Mouse (Mus musculus): ENCODE results near the gene Gm20738.
"Not testable (repeated sequence)": the region's sequence is repeated elsewhere in the genome, so short reads cannot be mapped to it uniquely, and the experiment has no call there.

Gene Gm20738

GRCm38 (mm10) chrY:37957511-37957910, at the start of gene Gm20738:
Gm20738 (plus strand) TSS chrY:37957811.
- not testable (repeated sequence) for DNase-seq (ENCODE audit: low spot score)
